In genomic region chr6:137630387-137630786, GRCm38 (mm10) we compare ENCODE assay signal across 19 mouse cellular contexts. TPM values are rescaled to one million over a fixed set of nuclear protein-coding genes. Genes with fewer than 3 reads are reported as not detected.
DNase-seq lines count a peak whose midpoint lies in the region; ATAC-seq and TF ChIP-seq lines count a peak whose summit lies in the region.
"Had no signal": no experiment of that assay in that cellular context is flagged by ENCODE, and none has a peak within 500 bp of the region (broad histone marks: within the 10 kb centered on the region; RNA-seq: fewer than 3 reads in every experiment).

No protein-coding gene starts in this region.

- H3K4me2 ChIP-seq in forebrain, embryonic 12.5 days, result no peak overlapping the region
- H3K4me2 ChIP-seq in forebrain, embryonic 15.5 days (replicated peaks), result no peak overlapping the region
- peak overlapping the region; percentile 8; the same call in 1 of the 2 replicates for H3K4me2 ChIP-seq in lung, embryonic 14.5 days
- H3K4me2 ChIP-seq in hindbrain, postnatal 0 days (ENCODE audit: low read depth, low read length), result no peak overlapping the region
- H3K4me2 ChIP-seq: neural tube, embryonic 13.5 days had no signal

- no peak overlapping the region for H3K27ac ChIP-seq in forebrain, embryonic 12.5 days
- no peak overlapping the region for H3K27ac ChIP-seq in forebrain, embryonic 15.5 days (replicated peaks)
- no peak overlapping the region for H3K27ac ChIP-seq in lung, embryonic 14.5 days (ENCODE audit: low read depth)
- H3K27ac ChIP-seq in hindbrain, postnatal 0 days, result no peak overlapping the region
- H3K27ac ChIP-seq: midbrain, embryonic 13.5 days; neural tube, embryonic 13.5 days had no signal

- no peak for TF ChIP-seq CTCF in lung, embryonic 14.5 days (IDR thresholded peaks at IDR 0.05; ENCODE audit: low read depth)
- TF ChIP-seq CTCF in hindbrain, postnatal 0 days (IDR thresholded peaks at IDR 0.05; ENCODE audit: low read depth), result no peak

- 89% methylated on average over 13 of the region's 13 CpGs for WGBS in forebrain, embryonic 12.5 days
- WGBS in forebrain, embryonic 15.5 days, result 91% methylated on average over 13 of the region's 13 CpGs
- WGBS in lung, embryonic 14.5 days, result 41% methylated on average over 13 of the region's 13 CpGs
- WGBS in hindbrain, postnatal 0 days, result 85% methylated on average over 13 of the region's 13 CpGs

- no peaks in the 10 kb centered on the region for H3K36me3 ChIP-seq in forebrain, embryonic 12.5 days (replicated peaks)
- no peaks in the 10 kb centered on the region for H3K36me3 ChIP-seq in forebrain, embryonic 15.5 days
- H3K36me3 ChIP-seq in lung, embryonic 14.5 days (ENCODE audit: insufficient read depth), result no peaks in the 10 kb centered on the region
- no peaks in the 10 kb centered on the region for H3K36me3 ChIP-seq in hindbrain, postnatal 0 days (ENCODE audit: insufficient read depth, low read length)
- H3K36me3 ChIP-seq: midbrain, embryonic 13.5 days; neural tube, embryonic 13.5 days had no signal

- no peak overlapping the region for H3K4me3 ChIP-seq in forebrain, embryonic 12.5 days (replicated peaks)
- H3K4me3 ChIP-seq in forebrain, embryonic 15.5 days, result no peak overlapping the region
- no peak overlapping the region for H3K4me3 ChIP-seq in lung, embryonic 14.5 days (ENCODE audit: low read depth, low read length)
- H3K4me3 ChIP-seq in hindbrain, postnatal 0 days (ENCODE audit: low read length), result no peak overlapping the region
- H3K4me3 ChIP-seq: midbrain, embryonic 13.5 days; neural tube, embryonic 13.5 days had no signal

- H3K4me1 ChIP-seq in forebrain, embryonic 12.5 days, result peaks cover 12% of the 10 kb centered on the region
- peaks cover 5% of the 10 kb centered on the region for H3K4me1 ChIP-seq in forebrain, embryonic 15.5 days
- H3K4me1 ChIP-seq in lung, embryonic 14.5 days (ENCODE audit: insufficient read depth), result peaks cover 4% of the 10 kb centered on the region; the same call in 1 of the 2 replicates
- peaks cover 3% of the 10 kb centered on the region for H3K4me1 ChIP-seq in hindbrain, postnatal 0 days (ENCODE audit: insufficient read depth, low read length)

- peak; percentile 23 for DNase-seq in lung, embryonic 14.5 days
- DNase-seq in lung, postnatal 4 days, result no peak
- DNase-seq in ES-CJ7 (ENCODE audit: low read depth, low spot score), result peak; percentile 61
- DNase-seq in hindbrain, postnatal 0 days (ENCODE audit: low spot score), result no peak
- no peak for DNase-seq in layer of hippocampus, adult 9-10 months (ENCODE audit: low spot score)
- DNase-seq in adrenal gland, postnatal 25 days, result no peak
- DNase-seq: cerebellum, adult 11 months; gastrocnemius, postnatal 36 days; kidney, adult 18-20 months; kidney, postnatal 36 days; liver; lung, adult 18-20 months; right cerebral cortex, postnatal 4 days; thymus, postnatal 14 days had no signal

- peak; percentile 17; the same call in 1 of the 2 replicates for ATAC-seq in forebrain, embryonic 12.5 days (ENCODE audit: low FRiP score)
- no peak for ATAC-seq in forebrain, embryonic 15.5 days (replicated peaks)
- ATAC-seq in lung, embryonic 14.5 days (ENCODE audit: insufficient read depth), result peak; percentile 36
- 0 out of 2 replicates have a peak, but pooled peaks have one; percentile 24 for ATAC-seq in hindbrain, postnatal 0 days

- H3K9me3 ChIP-seq in forebrain, embryonic 12.5 days, result no peaks in the 10 kb centered on the region
- no peaks in the 10 kb centered on the region for H3K9me3 ChIP-seq in forebrain, embryonic 15.5 days
- no peaks in the 10 kb centered on the region for H3K9me3 ChIP-seq in lung, embryonic 14.5 days (ENCODE audit: low read depth, low read length)
- no peaks in the 10 kb centered on the region for H3K9me3 ChIP-seq in hindbrain, postnatal 0 days (ENCODE audit: low read length)
- H3K9me3 ChIP-seq: midbrain, embryonic 13.5 days; neural tube, embryonic 13.5 days had no signal

- no peaks in the 10 kb centered on the region for H3K27me3 ChIP-seq in forebrain, embryonic 12.5 days
- H3K27me3 ChIP-seq in forebrain, embryonic 15.5 days, result no peaks in the 10 kb centered on the region
- no peaks in the 10 kb centered on the region for H3K27me3 ChIP-seq in lung, embryonic 14.5 days (ENCODE audit: insufficient read depth, low read length)
- H3K27me3 ChIP-seq in hindbrain, postnatal 0 days (ENCODE audit: insufficient read depth, low read length), result no peaks in the 10 kb centered on the region
- H3K27me3 ChIP-seq: CH12.LX; midbrain, embryonic 13.5 days; neural tube, embryonic 13.5 days had no signal

- H3K9ac ChIP-seq in forebrain, embryonic 12.5 days, result no peak overlapping the region
- H3K9ac ChIP-seq in forebrain, embryonic 15.5 days (replicated peaks), result no peak overlapping the region
- no peak overlapping the region for H3K9ac ChIP-seq in lung, embryonic 14.5 days
- no peak overlapping the region for H3K9ac ChIP-seq in hindbrain, postnatal 0 days (replicated peaks; ENCODE audit: low read length)
- H3K9ac ChIP-seq: midbrain, embryonic 13.5 days; neural tube, embryonic 13.5 days had no signal

RNA-seq across cellular contexts. Expression of gene Eps8, which starts 24.3 kb away (rescaled TPM):
- 8.0 and 9.9 TPM in 2 replicates for polyA plus RNA-seq in forebrain, embryonic 12.5 days (2016; fragmentation: Nextera tagmentation; extraction: Ambion mirVana)
- 12.6 and 14.2 TPM in 2 replicates for polyA plus RNA-seq in forebrain, embryonic 15.5 days (2015; fragmentation: Nextera tagmentation; extraction: Ambion mirVana)
- polyA plus RNA-seq in lung, embryonic 14.5 days (2014; fragmentation: Nextera tagmentation; extraction: Ambion mirVana), result 24.5 and 26.7 TPM in 2 replicates
- 31.8 and 32.2 TPM in 2 replicates for total RNA-seq in hindbrain, postnatal 0 days (2014; rRNA removed)
- polyA plus RNA-seq in hindbrain, postnatal 0 days (2015; fragmentation: Nextera tagmentation; extraction: Ambion mirVana), result 40.0 and 43.3 TPM in 2 replicates
- total RNA-seq in adrenal gland, postnatal 25 days (2021), result 29.3 and 44.1 TPM in 2 replicates

Comparison
In these comparisons a context has a peak if more than half of its experiments do, and no peak if none do; other contexts are left out.
1. DNase-seq: peak in lung, embryonic 14.5 days (single experiment) and ES-CJ7 (single experiment); none in lung, postnatal 4 days (0 of 2), hindbrain, postnatal 0 days (single experiment), layer of hippocampus, adult 9-10 months (single experiment) and adrenal gland, postnatal 25 days (single experiment).